Mouse (Mus musculus) kidney, embryonic 14.5 days (tissue): ENCODE data around the gene Alg12. TPM values are rescaled to one million over a fixed set of nuclear protein-coding genes. Genes with fewer than 3 reads are reported as not detected.

ENCODE experiments used
- ATAC-seq: fragments of 200-750 bp; cut with Nextera tagmentation; 2 replicates; pipeline ENCODE4 v1.8.0; 2017; ENCODE audit warnings: moderate number of reproducible peaks, mild to moderate bottlenecking, moderate TSS enrichment, moderate library complexity; ENCODE audit not compliant: low FRiP score, low TSS enrichment
- H3K27ac ChIP-seq: fragments of 300-500 bp; sonication (generic); 2 replicates; pipeline ENCODE4 v1.5.1; 2014; ENCODE audit warnings: low read depth, mild to moderate bottlenecking, low read length, moderate library complexity, mixed read lengths
- H3K27me3 ChIP-seq: fragments of 300-500 bp; sonication (generic); 2 replicates; pipeline ENCODE4 v1.6.1; 2014; ENCODE audit warnings: mild to moderate bottlenecking, low read length; ENCODE audit not compliant: control insufficient read depth, insufficient read depth
- H3K36me3 ChIP-seq: fragments of 300-500 bp; sonication (generic); 2 replicates; pipeline ENCODE4 v1.6.1; 2014; ENCODE audit warnings: low read length, mixed read lengths; ENCODE audit not compliant: control insufficient read depth, insufficient read depth
- H3K4me1 ChIP-seq: fragments of 300-500 bp; sonication (generic); 2 replicates; pipeline ENCODE4 v1.6.1; 2014; ENCODE audit warnings: low read length, mixed read lengths; ENCODE audit not compliant: control insufficient read depth, insufficient read depth
- H3K4me2 ChIP-seq: fragments of 300-500 bp; sonication (generic); replicated peaks from 2 replicates; pipeline ENCODE4 v1.6.1; 2014; ENCODE audit warnings: low read depth, mild to moderate bottlenecking, low read length
- H3K4me3 ChIP-seq: fragments of 300-500 bp; sonication (generic); 2 replicates; pipeline ENCODE4 v1.5.1; 2014; ENCODE audit warnings: mild to moderate bottlenecking, low read length
- H3K9ac ChIP-seq: fragments of 300-500 bp; sonication (generic); 2 replicates; pipeline ENCODE4 v1.6.1; 2014; ENCODE audit warnings: low read depth, mild to moderate bottlenecking, low read length, moderate library complexity
- H3K9me3 ChIP-seq: fragments of 300-500 bp; sonication (generic); 2 replicates; pipeline ENCODE4 v1.6.1; 2016; ENCODE audit warnings: low read length; ENCODE audit not compliant: control insufficient read depth
- WGBS: fragments of 180-500 bp; shearing (Covaris S2); extraction: QIAGEN DNeasy Blood & Tissue Kit; methylation state at CpG from one replicate; pipeline ENCODE4 v1.1.7; 2014; 5-methylcytosine and 5-hydroxymethylcytosine counted together
- polyA plus RNA-seq: library from polyadenylated mRNA; unstranded; fragments of >200 nt; fragmentation: Nextera tagmentation; extraction: Ambion mirVana; gene quantifications from 2 replicates; pipeline ENCODE4 v1.2.1, GENCODE M21; 2014

The Alg12 gene
- polyA plus RNA-seq, 1 experiment from 2014 or later = 13.7 TPM

- Histone ChIP-seq H3K4me3 (no peak overlapping the region), H3K4me2 (no peak overlapping the region), H3K4me1 (peaks cover 21% of the 10 kb centered on the region), H3K27me3 (no peaks in the 10 kb centered on the region), H3K27ac (no peak overlapping the region), H3K9ac (no peak overlapping the region), H3K36me3 (no peaks in the 10 kb centered on the region), H3K9me3 (no peaks in the 10 kb centered on the region)
- WGBS = 90% methylated on average over 2 of the region's 2 CpGs
- no peak for ATAC-seq
These were observed 30.5 kb upstream of the Alg12 start for GRCm38 (mm10) chr15:88849621-88850020.

- Histone ChIP-seq H3K9ac (no peak overlapping the region), H3K4me2 (no peak overlapping the region), H3K36me3 (no peaks in the 10 kb centered on the region), H3K4me1 (peaks cover 14% of the 10 kb centered on the region; the same call in 1 of the 2 replicates), H3K27me3 (no peaks in the 10 kb centered on the region), H3K9me3 (no peaks in the 10 kb centered on the region), H3K4me3 (no peak overlapping the region), H3K27ac (no peak overlapping the region)
- ATAC-seq = no peak
- 100% methylated on average over 1 of the region's 1 CpGs for WGBS
These were observed 29.5 kb upstream of the Alg12 start for GRCm38 (mm10) chr15:88848661-88849060.

DNA sequence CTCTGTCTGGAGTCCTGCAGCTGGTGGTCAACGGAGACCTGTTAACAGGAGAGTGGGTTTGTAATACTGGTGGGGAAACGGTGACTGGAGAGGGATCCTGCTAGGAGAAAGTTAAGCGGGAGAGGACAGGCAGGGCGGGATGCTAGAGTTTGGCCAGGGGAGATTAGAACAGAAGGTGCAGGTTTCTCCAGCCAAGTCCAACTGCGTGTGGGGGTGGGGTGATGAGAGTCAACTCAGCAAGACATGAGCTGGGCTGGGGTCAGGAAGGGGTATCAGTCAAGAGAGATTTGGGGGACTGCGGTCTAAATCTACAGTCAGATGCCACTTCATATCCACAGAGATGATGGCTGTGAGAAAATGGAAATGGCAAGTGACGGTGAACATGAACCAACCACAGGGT lies 25.8 kb upstream of the Alg12 start:
- no peak overlapping the region for H3K9ac ChIP-seq
- ATAC-seq = no peak
- H3K27me3 ChIP-seq = no peaks in the 10 kb centered on the region
- H3K36me3 ChIP-seq = no peaks in the 10 kb centered on the region
- no peak overlapping the region for H3K4me2 ChIP-seq
- H3K27ac ChIP-seq = no peak overlapping the region
- H3K4me3 ChIP-seq = no peak overlapping the region
- 88% methylated on average over 7 of the region's 7 CpGs for WGBS
- H3K4me1 ChIP-seq = no peaks in the 10 kb centered on the region
- H3K9me3 ChIP-seq = no peaks in the 10 kb centered on the region

DNA sequence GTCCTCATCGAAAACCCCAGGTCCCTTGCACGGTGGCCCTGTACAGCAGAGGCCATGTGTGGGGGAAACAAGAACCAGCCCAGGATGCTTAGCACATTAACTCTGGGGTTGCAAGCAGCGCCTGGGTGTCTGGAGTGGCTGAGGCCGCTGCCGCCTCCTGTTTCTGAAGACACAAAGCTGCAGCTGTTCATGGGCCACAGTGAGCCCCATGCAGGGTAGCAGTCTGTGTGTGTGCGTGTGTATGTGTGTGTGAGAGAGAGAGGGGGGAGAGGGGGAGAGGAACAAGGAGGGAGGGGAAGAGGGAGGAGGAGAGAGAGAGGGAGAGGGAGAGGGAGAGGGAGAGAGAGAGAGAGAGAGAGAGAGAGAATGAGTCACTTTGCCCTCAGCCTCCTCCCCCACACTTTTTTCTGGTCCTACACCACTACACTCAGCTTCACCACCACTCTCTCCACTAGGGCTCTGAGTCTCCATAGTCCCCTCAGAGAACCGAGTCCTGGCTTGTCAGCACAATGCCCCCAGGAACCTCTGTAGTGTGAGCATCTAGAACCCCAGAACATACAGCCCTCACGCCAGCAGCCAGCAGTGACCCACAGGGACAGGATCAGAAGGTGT lies 24.5 kb upstream of the Alg12 start:
- ATAC-seq = no peak
- WGBS = 38% methylated on average over 8 of the region's 8 CpGs

DNA sequence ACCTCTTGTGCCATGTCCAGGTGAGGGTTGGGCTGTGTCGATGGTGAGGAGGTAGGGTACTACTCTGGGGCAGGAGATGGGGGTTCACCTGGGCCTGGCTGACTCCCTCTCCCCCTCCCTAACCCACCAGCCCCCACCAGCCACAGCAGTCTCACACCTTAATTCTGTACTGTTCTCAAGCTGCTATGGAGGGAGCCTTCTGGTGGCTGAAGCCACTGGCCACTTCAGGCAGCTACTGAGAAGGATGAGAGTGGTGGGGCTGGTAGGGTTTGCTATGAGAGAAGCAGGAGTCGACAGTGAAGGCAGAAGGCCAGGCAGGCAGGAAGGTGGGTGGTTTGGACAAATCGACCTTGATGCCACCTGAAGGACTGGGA lies 23.2 kb upstream of the Alg12 start:
- WGBS = 68% methylated on average over 3 of the region's 3 CpGs
- no peaks in the 10 kb centered on the region for H3K27me3 ChIP-seq
- no peak for ATAC-seq
- H3K4me3 ChIP-seq = no peak overlapping the region
- no peaks in the 10 kb centered on the region for H3K9me3 ChIP-seq
- H3K36me3 ChIP-seq = no peaks in the 10 kb centered on the region
- no peak overlapping the region for H3K4me2 ChIP-seq
- H3K27ac ChIP-seq = no peak overlapping the region
- H3K4me1 ChIP-seq = peaks cover 10% of the 10 kb centered on the region; the same call in 1 of the 2 replicates
- H3K9ac ChIP-seq = no peak overlapping the region

More for the DNA sequence above, 24.5 kb upstream of the Alg12 start:
- Histone ChIP-seq H3K27me3 (no peaks in the 10 kb centered on the region), H3K9ac (no peak overlapping the region), H3K36me3 (no peaks in the 10 kb centered on the region), H3K4me3 (no peak overlapping the region), H3K27ac (no peak overlapping the region), H3K4me2 (no peak overlapping the region), H3K4me1 (peaks cover 5% of the 10 kb centered on the region; the same call in 1 of the 2 replicates), H3K9me3 (no peaks in the 10 kb centered on the region)

GRCm38 (mm10) chr15:88841580-88842299 lies 22.6 kb upstream of the Alg12 start:
- Histone ChIP-seq H3K4me1 (peaks cover 10% of the 10 kb centered on the region; the same call in 1 of the 2 replicates), H3K4me3 (no peak overlapping the region), H3K9me3 (no peaks in the 10 kb centered on the region), H3K27ac (no peak overlapping the region), H3K36me3 (no peaks in the 10 kb centered on the region), H3K27me3 (no peaks in the 10 kb centered on the region), H3K4me2 (no peak overlapping the region), H3K9ac (no peak overlapping the region)
- no peak for ATAC-seq
- WGBS = 91% methylated on average over 3 of the region's 3 CpGs

GRCm38 (mm10) chr15:88841160-88841559 lies 22.0 kb upstream of the Alg12 start:
- Histone ChIP-seq H3K9me3 (no peaks in the 10 kb centered on the region), H3K4me2 (no peak overlapping the region), H3K9ac (no peak overlapping the region), H3K4me3 (no peak overlapping the region), H3K4me1 (peaks cover 10% of the 10 kb centered on the region; the same call in 1 of the 2 replicates), H3K27me3 (no peaks in the 10 kb centered on the region), H3K36me3 (no peaks in the 10 kb centered on the region), H3K27ac (no peak overlapping the region)
- ATAC-seq = no peak
- 91% methylated on average over 2 of the region's 2 CpGs for WGBS

GRCm38 (mm10) chr15:88840126-88840525 lies 21.0 kb upstream of the Alg12 start:
- H3K4me1 ChIP-seq = peaks cover 10% of the 10 kb centered on the region; the same call in 1 of the 2 replicates
- 66% methylated on average over 10 of the region's 10 CpGs for WGBS
- no peaks in the 10 kb centered on the region for H3K27me3 ChIP-seq
- no peak for ATAC-seq
- no peaks in the 10 kb centered on the region for H3K36me3 ChIP-seq
- H3K27ac ChIP-seq = peak overlapping the region; percentile 73; the same call in 1 of the 2 replicates
- H3K4me3 ChIP-seq = no peak overlapping the region
- H3K4me2 ChIP-seq = no peak overlapping the region
- H3K9me3 ChIP-seq = no peaks in the 10 kb centered on the region
- H3K9ac ChIP-seq = no peak overlapping the region

GRCm38 (mm10) chr15:88839271-88839670 lies 20.2 kb upstream of the Alg12 start:
- Histone ChIP-seq H3K27me3 (no peaks in the 10 kb centered on the region), H3K4me3 (no peak overlapping the region), H3K36me3 (no peaks in the 10 kb centered on the region), H3K4me1 (peaks cover 10% of the 10 kb centered on the region; the same call in 1 of the 2 replicates), H3K4me2 (no peak overlapping the region), H3K9me3 (no peaks in the 10 kb centered on the region), H3K9ac (0 out of 2 replicates have a peak overlapping the region, but pooled peaks have one; percentile 28), H3K27ac (peak overlapping the region; percentile 73; the same call in 1 of the 2 replicates)
- ATAC-seq = peak; percentile 36
- WGBS = 32% methylated on average over 9 of the region's 9 CpGs
